ENCODE assay signal across 8 mouse cellular contexts in genomic region chr11:50174730-50175187, GRCm38 (mm10). TPM values are rescaled to one million over a fixed set of nuclear protein-coding genes. Genes with fewer than 3 reads are reported as not detected.
A peak's percentile ranks its signal among the peaks of the same experiment; 100 is the strongest.
DNase-seq lines count a peak whose midpoint lies in the region; ATAC-seq lines count a peak whose summit lies in the region.

No protein-coding gene starts in this region.

- H3K27me3 ChIP-seq in embryonic facial prominence, embryonic 14.5 days (replicated peaks; ENCODE audit: control insufficient read depth, insufficient read depth, low read length), result no peaks in the 10 kb centered on the region
- no peaks in the 10 kb centered on the region for H3K27me3 ChIP-seq in kidney, embryonic 16.5 days (ENCODE audit: insufficient read depth, low read length)
- no peaks in the 10 kb centered on the region for H3K27me3 ChIP-seq in liver, embryonic 11.5 days (replicated peaks; ENCODE audit: control insufficient read depth, insufficient read depth, low read length)
- H3K27me3 ChIP-seq in stomach, embryonic 14.5 days (ENCODE audit: control insufficient read depth, insufficient read depth, low read length), result no peaks in the 10 kb centered on the region

- H3K4me2 ChIP-seq in embryonic facial prominence, embryonic 14.5 days (ENCODE audit: low read depth, low read length), result peak overlapping the region; percentile 83
- peak overlapping the region; percentile 87 for H3K4me2 ChIP-seq in kidney, embryonic 16.5 days (replicated peaks; ENCODE audit: low read depth, low read length)
- H3K4me2 ChIP-seq in liver, embryonic 11.5 days, result peak overlapping the region; percentile 93
- peak overlapping the region; percentile 91 for H3K4me2 ChIP-seq in stomach, embryonic 14.5 days (replicated peaks; ENCODE audit: low read depth, low read length)

- peak; percentile 98 for DNase-seq in A20 (ENCODE audit: low read depth, low spot score)
- DNase-seq in adrenal gland, postnatal 4 days (ENCODE audit: low spot score in 2 of 2), result peak; percentile 97
- DNase-seq in embryonic facial prominence, embryonic 14.5 days (ENCODE audit: low spot score), result peak; percentile 99
- peak; percentile 96 to 98 for DNase-seq in heart, adult 9 months (ENCODE audit: low spot score in 2 of 2)
- DNase-seq in liver, embryonic 11.5 days (ENCODE audit: low spot score), result peak; percentile 97
- peak; percentile 97 for DNase-seq in naive thymus-derived CD4-positive, alpha-beta T cell, adult 2 months (ENCODE audit: low read depth)

- no peaks in the 10 kb centered on the region for H3K9me3 ChIP-seq in embryonic facial prominence, embryonic 14.5 days (ENCODE audit: control insufficient read depth, low read length)
- no peaks in the 10 kb centered on the region for H3K9me3 ChIP-seq in kidney, embryonic 16.5 days (ENCODE audit: low read length)
- H3K9me3 ChIP-seq in liver, embryonic 11.5 days (ENCODE audit: control insufficient read depth, low read length), result no peaks in the 10 kb centered on the region
- no peaks in the 10 kb centered on the region for H3K9me3 ChIP-seq in stomach, embryonic 14.5 days (ENCODE audit: control insufficient read depth, low read depth, low read length)

- peaks cover 6% of the 10 kb centered on the region for H3K4me1 ChIP-seq in embryonic facial prominence, embryonic 14.5 days (ENCODE audit: control insufficient read depth, insufficient read depth, low read length)
- H3K4me1 ChIP-seq in kidney, embryonic 16.5 days (ENCODE audit: insufficient read depth, low read length), result peaks cover 6% of the 10 kb centered on the region
- H3K4me1 ChIP-seq in liver, embryonic 11.5 days (replicated peaks; ENCODE audit: control insufficient read depth, insufficient read depth, low read length), result peaks cover 18% of the 10 kb centered on the region
- H3K4me1 ChIP-seq in stomach, embryonic 14.5 days (ENCODE audit: control insufficient read depth, insufficient read depth, low read length), result peaks cover 6% of the 10 kb centered on the region; the same call in 1 of the 2 replicates

- H3K9ac ChIP-seq in embryonic facial prominence, embryonic 14.5 days (ENCODE audit: low read depth, low read length), result peak overlapping the region; percentile 80
- H3K9ac ChIP-seq in kidney, embryonic 16.5 days (replicated peaks; ENCODE audit: low read length), result peak overlapping the region; percentile 79
- peak overlapping the region; percentile 88 for H3K9ac ChIP-seq in liver, embryonic 11.5 days (ENCODE audit: low read depth, low read length)
- H3K9ac ChIP-seq in stomach, embryonic 14.5 days (replicated peaks; ENCODE audit: low read depth, low read length), result peak overlapping the region; percentile 71

- H3K27ac ChIP-seq in embryonic facial prominence, embryonic 14.5 days (replicated peaks; ENCODE audit: low read depth, low read length), result peak overlapping the region; percentile 54
- peak overlapping the region; percentile 17; the same call in 1 of the 2 replicates for H3K27ac ChIP-seq in kidney, embryonic 16.5 days (ENCODE audit: low read length)
- H3K27ac ChIP-seq in liver, embryonic 11.5 days (ENCODE audit: low read depth, low read length), result peak overlapping the region; percentile 75
- peak overlapping the region; percentile 10; the same call in 1 of the 2 replicates for H3K27ac ChIP-seq in stomach, embryonic 14.5 days (ENCODE audit: low read length)

- peaks cover 33% of the 10 kb centered on the region for H3K36me3 ChIP-seq in embryonic facial prominence, embryonic 14.5 days (ENCODE audit: control insufficient read depth, insufficient read depth, low read length)
- H3K36me3 ChIP-seq in kidney, embryonic 16.5 days (ENCODE audit: insufficient read depth, low read length), result peaks cover 17% of the 10 kb centered on the region
- H3K36me3 ChIP-seq in liver, embryonic 11.5 days (ENCODE audit: control insufficient read depth, insufficient read depth, low read length), result peaks cover 5% of the 10 kb centered on the region; the same call in 1 of the 2 replicates
- H3K36me3 ChIP-seq in stomach, embryonic 14.5 days (ENCODE audit: control insufficient read depth, insufficient read depth, low read length), result peaks cover 13% of the 10 kb centered on the region

- WGBS in embryonic facial prominence, embryonic 14.5 days, result under 1% methylated on average over 16 of the region's 27 CpGs
- WGBS in kidney, embryonic 16.5 days, result under 1% methylated on average over 27 of the region's 27 CpGs
- under 1% methylated on average over 27 of the region's 27 CpGs for WGBS in liver, embryonic 11.5 days
- under 1% methylated on average over 27 of the region's 27 CpGs for WGBS in stomach, embryonic 14.5 days

- peak overlapping the region; percentile 68 for H3K4me3 ChIP-seq in embryonic facial prominence, embryonic 14.5 days (ENCODE audit: low read depth, low read length)
- H3K4me3 ChIP-seq in kidney, embryonic 16.5 days (ENCODE audit: low read length), result peak overlapping the region; percentile 71
- H3K4me3 ChIP-seq in liver, embryonic 11.5 days (ENCODE audit: low read depth, low read length), result peak overlapping the region; percentile 76
- H3K4me3 ChIP-seq in stomach, embryonic 14.5 days (ENCODE audit: low read depth, low read length), result peak overlapping the region; percentile 75

- ATAC-seq in embryonic facial prominence, embryonic 14.5 days (ENCODE audit: low read depth), result peak; percentile 100
- peak; percentile 99 for ATAC-seq in kidney, embryonic 16.5 days (ENCODE audit: low FRiP score, low TSS enrichment)
- ATAC-seq in liver, embryonic 11.5 days (replicated peaks; ENCODE audit: low FRiP score), result peak; percentile 99
- peak; percentile 99 for ATAC-seq in stomach, embryonic 14.5 days (ENCODE audit: insufficient number of reproducible peaks, insufficient read depth, low FRiP score, low read depth)

RNA-seq across cellular contexts. Expression of gene Mrnip, which starts 0.5 kb away (rescaled TPM):
- 10 to 100 TPM; 24.8 to 26.2 TPM for total RNA-seq in adrenal gland, postnatal 4 days (2021)
- 17.7 and 19.8 TPM in 2 replicates for polyA plus RNA-seq in embryonic facial prominence, embryonic 14.5 days (2014; fragmentation: Nextera tagmentation; extraction: Ambion mirVana)
- polyA plus RNA-seq in kidney, embryonic 16.5 days (2015; fragmentation: Nextera tagmentation; extraction: Ambion mirVana), result 21.7 and 23.2 TPM in 2 replicates
- 13.9 and 18.7 TPM in 2 replicates for polyA plus RNA-seq in liver, embryonic 11.5 days (2014; fragmentation: Nextera tagmentation; extraction: Ambion mirVana)
- 15.5 and 17.3 TPM in 2 replicates for polyA plus RNA-seq in stomach, embryonic 14.5 days (2014; fragmentation: Nextera tagmentation; extraction: Ambion mirVana)

RNA-seq across cellular contexts. Expression of gene Sqstm1, which starts 35.9 kb away (rescaled TPM):
- total RNA-seq in adrenal gland, postnatal 4 days (2021), result 100 to 1,000 TPM; 502 to 551 TPM
- polyA plus RNA-seq in embryonic facial prominence, embryonic 14.5 days (2014; fragmentation: Nextera tagmentation; extraction: Ambion mirVana), result 239 and 247 TPM in 2 replicates
- 298 and 338 TPM in 2 replicates for polyA plus RNA-seq in kidney, embryonic 16.5 days (2015; fragmentation: Nextera tagmentation; extraction: Ambion mirVana)
- 176 and 177 TPM in 2 replicates for polyA plus RNA-seq in liver, embryonic 11.5 days (2014; fragmentation: Nextera tagmentation; extraction: Ambion mirVana)
- polyA plus RNA-seq in stomach, embryonic 14.5 days (2014; fragmentation: Nextera tagmentation; extraction: Ambion mirVana), result 173 and 188 TPM in 2 replicates

RNA-seq across cellular contexts. Expression of gene Mgat4b, which starts 35.9 kb away (rescaled TPM):
- total RNA-seq in adrenal gland, postnatal 4 days (2021), result 100 to 1,000 TPM; 159 to 178 TPM
- 22.5 and 22.6 TPM in 2 replicates for polyA plus RNA-seq in embryonic facial prominence, embryonic 14.5 days (2014; fragmentation: Nextera tagmentation; extraction: Ambion mirVana)
- polyA plus RNA-seq in kidney, embryonic 16.5 days (2015; fragmentation: Nextera tagmentation; extraction: Ambion mirVana), result 9.8 and 11.9 TPM in 2 replicates
- 22.3 and 25.4 TPM in 2 replicates for polyA plus RNA-seq in liver, embryonic 11.5 days (2014; fragmentation: Nextera tagmentation; extraction: Ambion mirVana)
- polyA plus RNA-seq in stomach, embryonic 14.5 days (2014; fragmentation: Nextera tagmentation; extraction: Ambion mirVana), result 9.6 and 12.7 TPM in 2 replicates

RNA-seq across cellular contexts. Expression of gene Tbc1d9b, which starts 43.6 kb away (rescaled TPM):
- 100 to 1,000 TPM; 108 to 120 TPM for total RNA-seq in adrenal gland, postnatal 4 days (2021)
- polyA plus RNA-seq in embryonic facial prominence, embryonic 14.5 days (2014; fragmentation: Nextera tagmentation; extraction: Ambion mirVana), result 40.1 and 44.0 TPM in 2 replicates
- polyA plus RNA-seq in kidney, embryonic 16.5 days (2015; fragmentation: Nextera tagmentation; extraction: Ambion mirVana), result 44.3 and 47.2 TPM in 2 replicates
- 30.1 and 34.0 TPM in 2 replicates for polyA plus RNA-seq in liver, embryonic 11.5 days (2014; fragmentation: Nextera tagmentation; extraction: Ambion mirVana)
- polyA plus RNA-seq in stomach, embryonic 14.5 days (2014; fragmentation: Nextera tagmentation; extraction: Ambion mirVana), result 37.8 and 39.3 TPM in 2 replicates

Comparison
In these comparisons a context has a peak if more than half of its experiments do, and no peak if none do; other contexts are left out.
1. Peak in every context shown above with its lines: DNase-seq, ATAC-seq, H3K4me3 ChIP-seq and H3K27ac ChIP-seq.
2. H3K27ac ChIP-seq: peak in every context shown above with its lines; median percentile 75 in liver, embryonic 11.5 days; 54 in embryonic facial prominence, embryonic 14.5 days; 17 in kidney, embryonic 16.5 days; 10 in stomach, embryonic 14.5 days.